Mouse (Mus musculus): ENCODE measurements at regions not wholly inside any gene's neighbourhood (a gene's known extent, or its start where the extent isn't known, plus 50 kb on each side); places are given as distances from the start of the nearest gene placed in this dataset.

DNA sequence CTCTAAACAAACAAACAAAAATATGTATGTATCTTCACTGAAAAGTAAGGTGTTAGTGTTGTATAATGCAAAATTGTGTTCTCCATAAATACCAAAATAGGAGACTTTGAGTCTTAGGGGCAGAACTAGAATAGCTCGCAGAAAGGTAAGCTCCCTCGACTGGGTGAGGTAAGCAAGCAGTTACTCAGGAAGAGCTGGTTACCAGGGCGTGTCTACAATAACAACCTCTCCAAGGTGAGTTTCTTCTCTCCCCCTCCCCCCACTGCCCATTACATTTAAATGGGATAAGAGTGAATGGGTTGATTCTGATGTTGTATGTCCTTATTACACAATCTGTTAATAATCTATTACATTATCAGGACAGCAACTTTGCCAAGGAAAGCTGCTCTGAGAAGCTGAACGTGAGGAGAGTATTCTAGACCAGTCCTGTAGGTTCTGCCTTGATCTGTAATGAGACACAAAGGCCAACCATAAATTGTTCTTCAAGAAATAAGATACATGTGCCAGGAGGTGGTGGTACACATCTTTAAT lies 125.2 kb upstream of the Zfand5 start:
- no peak for DNase-seq

DNA sequence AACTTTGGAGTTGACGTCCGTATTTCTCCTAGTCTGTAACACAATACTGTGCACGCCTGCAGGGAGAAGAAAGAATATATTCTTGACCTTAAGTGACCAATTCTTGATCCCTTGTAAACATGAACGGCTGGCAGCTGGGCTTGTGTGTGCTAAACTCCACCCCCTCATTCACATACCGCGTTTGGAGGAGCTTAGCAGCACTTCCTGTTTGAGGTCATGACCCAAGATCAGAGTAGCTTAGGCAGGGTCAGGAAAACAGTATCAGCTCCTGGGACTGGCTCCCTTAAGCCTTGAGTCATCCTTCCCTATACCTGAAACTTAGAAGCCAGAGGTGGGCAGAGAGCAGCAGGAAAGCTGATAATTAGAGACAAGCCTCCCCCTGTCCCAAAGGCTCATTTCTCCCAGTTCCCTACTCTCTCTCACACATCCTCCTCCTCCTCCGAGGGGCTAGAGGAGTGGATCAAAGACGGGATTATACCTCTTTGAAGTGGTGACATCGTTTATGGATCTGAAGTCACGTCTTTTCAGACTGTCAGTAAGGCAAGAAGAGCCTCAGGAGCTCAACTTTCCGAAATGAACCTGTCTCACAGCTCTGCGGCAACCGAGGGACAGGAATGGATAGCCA lies 127.3 kb upstream of the Zfand5 start:
- peak; percentile 21 for DNase-seq

DNA sequence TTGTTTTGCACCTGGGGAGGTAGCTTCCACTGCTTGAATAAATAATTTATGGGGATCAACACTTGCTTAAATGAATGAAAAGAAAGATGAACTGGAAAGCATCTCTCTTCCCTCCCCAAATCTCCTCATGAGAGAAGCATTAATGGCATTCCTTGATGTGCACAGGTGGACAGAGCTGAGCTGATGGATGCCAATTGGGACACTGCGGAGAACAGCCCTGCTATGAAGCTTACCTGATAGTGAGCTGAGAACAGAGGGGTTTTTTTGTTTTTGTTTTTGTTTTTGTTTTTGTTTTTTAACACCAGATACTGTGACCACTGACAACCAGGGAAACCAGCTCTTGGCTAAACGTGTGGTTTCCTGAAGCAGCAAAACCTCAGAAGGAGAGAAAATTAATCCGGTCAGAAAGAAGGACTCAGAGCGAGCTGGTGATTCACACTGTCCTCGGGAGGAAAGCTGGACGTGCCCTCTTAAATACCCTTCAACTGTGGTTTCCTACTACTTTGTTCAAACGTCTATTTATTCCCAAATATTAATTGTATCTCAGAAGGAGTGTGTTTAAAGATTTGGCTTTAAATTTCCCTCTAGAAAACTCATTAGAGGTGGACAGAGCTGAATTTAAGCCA lies 128.0 kb upstream of the Zfand5 start:
- no peak for DNase-seq

DNA sequence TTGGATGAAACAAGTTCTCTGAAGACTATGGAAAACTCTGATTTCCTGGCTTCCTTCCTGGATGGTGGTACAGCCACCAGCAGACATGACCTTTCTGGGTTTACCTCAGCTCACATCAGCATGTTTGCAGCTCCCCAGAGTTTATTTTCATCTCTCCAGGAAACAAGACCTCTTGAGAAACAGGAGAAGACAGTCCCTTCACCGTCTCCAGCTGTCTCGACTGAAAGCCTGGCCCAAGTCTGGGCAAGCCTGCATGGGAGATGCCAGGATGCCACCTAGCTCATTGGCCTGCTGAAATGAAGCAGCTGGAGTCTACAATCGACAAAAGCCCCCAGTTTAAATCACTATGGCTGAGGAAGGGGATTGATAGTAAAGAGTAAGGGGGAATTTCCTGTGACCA lies 131.6 kb upstream of the Zfand5 start:
- DNase-seq, result peak; percentile 23

DNA sequence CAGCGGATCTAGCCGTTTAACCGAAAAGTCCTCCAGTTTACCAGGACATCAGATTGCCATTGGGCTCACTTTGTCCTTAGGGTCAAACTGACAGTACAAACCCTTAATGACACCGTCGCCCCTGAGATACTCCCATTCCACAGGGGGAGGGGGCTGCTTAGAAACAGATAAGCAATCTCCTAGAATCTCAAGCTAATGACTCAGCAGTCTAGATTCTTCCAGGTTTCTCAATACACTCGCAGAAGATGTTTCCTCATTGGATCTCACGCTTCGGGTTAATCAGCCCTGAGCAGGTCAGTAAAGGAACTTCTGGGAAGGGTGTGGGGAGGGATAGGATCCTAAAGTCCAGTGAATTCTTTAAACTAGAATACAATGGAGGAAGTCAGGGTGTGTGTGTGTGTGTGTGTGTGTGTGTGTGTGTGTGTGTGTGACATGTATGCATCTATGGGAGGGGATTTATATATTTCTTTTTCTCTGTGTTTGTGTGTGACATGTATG lies 133.0 kb upstream of the Zfand5 start:
- no peak for DNase-seq

DNA sequence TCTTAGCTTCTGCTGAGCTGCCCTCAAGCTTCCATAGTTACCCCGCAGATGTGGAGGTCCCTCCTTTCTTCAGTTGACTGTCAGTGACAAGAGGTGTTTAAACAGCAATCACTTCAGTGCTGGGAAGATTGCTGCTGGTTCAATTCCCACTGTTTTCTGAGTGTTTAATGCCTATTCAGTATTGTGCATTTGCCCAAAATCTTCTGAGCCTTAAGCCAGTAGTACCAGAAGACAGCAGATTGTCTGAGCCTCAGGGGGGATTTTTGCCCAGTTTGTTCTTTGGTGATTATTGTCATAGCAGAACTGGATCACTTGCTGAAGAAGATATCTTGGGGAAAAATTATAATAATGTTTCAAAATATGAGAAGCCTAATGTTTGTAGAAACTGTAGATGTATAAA lies 135.3 kb upstream of the Zfand5 start:
- DNase-seq, result no peak

DNA sequence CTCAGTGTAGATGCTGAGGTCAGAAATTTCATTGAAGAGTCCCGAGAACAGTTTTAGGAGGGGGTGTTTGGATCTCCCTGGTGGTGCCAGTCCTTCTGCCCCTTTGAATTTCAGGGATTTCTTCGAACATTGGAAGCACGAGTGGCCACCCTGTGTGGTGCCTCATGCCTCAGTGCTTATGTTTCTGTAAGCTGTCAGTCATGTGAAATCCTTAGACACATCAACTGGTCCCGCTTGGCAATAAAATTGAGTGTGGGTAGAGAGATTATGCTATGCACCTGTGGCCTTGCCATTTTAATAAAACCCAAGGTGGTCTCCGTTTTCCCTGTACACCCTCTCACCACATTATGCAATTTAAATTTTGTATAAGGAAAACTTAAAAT lies 136.1 kb upstream of the Zfand5 start:
- DNase-seq, result no peak

DNA sequence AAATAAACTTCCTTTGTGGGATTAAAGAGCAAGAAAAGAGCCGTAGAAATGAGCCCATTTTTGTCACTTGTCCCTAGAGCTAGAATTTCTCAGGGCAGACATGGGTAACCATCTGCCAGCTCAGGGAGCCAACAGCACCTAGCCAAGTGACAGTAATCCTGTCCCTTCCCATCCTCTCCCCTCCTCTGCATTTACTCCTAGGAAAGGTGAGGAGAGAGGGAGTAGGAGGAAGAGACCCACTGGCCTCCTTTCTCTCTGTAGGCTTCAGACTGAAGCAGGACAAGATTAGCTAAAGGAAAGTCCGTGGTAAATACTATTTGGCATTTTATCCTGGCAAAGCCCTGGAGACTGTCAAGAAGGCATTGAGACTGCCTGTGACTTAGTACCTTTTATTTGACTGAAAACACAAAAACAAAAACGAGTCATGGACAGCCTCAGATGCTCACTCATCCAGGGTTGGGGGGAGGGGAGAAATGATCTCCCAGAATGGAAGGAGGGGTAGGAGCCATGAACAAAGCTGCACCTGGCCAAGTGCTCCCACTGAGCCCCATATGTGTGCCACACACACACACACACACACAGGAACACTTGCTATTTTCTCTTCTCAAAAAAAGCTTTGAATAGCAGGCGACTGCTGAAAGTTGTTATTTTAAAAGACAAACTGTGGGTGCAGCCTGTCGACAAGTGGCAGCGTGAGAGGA lies 136.6 kb upstream of the Zfand5 start:
- no peak for DNase-seq

DNA sequence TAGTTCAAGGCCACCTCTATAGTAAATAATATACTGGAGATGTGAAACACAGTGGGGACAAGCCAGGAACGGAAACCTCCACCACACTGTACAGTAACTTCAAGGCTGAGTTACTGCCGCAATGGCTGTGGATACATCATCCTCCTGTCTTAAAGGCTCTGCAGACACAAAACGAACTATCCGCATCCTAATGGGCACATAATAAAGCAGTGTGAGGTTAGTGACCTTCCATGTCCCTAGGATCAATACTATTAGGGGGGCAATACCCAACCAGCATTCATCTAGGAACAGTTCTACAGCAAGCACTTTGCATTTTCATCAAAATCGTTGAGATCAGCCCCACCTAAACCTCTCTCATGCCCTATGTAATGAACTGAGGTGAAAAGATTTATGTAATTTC lies 142.4 kb upstream of the Zfand5 start:
- DNase-seq, result no peak

DNA sequence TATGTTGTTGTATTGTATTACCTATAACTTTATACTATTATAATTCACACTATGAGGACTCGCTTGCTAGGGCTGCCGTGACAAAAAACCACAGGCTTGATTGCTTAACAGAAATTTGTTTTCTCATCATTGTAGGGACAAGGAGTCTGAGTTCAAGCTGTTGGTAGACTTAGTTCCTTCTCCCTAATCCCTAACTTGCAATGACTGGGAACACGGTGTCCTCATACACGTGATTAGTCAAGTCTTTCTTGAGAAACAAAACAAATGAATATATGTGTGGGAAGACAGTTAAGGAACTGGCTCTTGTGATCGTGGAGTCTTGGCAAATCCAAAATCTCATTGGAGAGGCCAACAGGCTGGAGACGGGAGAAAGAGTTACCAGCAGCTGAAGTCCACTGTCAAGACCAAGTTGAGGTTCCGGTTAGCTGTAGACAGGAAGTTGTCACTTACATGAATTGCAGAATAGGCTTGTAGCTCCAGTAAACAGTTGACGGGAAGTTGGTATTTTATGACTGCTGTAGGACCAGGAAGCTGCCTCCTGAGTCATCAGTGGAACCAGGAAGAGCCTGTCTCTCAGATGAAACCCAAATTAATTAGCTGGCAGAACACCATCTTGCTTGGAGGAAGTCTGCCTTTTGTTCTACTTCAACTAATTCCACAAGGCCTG lies 144.9 kb upstream of the Zfand5 start:
- DNase-seq, result no peak

DNA sequence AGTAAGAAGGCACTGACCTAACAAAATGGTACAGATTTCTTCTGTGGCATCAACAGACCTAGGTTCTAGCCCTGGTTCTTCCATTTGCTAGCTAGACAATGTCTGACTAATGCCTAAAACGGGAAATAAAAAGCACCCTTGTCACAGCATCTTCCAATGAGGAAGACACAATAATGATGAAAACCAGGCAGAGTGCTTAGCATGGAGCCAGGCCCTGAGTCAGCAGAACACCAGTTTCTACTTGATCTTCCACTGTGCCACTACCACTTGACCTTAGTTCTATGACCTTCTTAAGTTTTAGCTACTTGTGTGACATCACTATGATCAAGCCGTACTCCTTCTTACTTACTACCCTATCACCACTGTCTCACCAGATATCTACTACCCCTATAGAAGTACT lies 145.4 kb upstream of the Zfand5 start:
- DNase-seq, result no peak

DNA sequence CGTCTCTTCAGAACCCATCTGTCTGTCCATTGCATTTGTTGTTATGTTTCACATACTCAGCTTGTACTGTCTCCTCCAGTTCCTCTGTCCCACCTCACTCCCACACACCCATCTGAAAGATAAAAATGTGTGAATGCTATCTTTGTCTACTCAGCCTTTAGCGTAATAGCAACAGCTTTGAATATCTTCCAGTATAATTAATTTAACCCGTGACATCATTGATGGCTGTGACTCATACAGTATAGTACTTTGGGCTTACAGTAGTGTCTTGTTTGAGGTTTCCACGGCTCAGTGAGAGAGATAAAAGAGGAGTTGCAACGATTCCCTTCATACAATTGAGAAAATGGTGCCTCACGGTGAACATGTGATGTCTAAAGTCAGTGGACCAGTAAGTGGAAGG lies 152.6 kb upstream of the Zfand5 start:
- no peak for DNase-seq

DNA sequence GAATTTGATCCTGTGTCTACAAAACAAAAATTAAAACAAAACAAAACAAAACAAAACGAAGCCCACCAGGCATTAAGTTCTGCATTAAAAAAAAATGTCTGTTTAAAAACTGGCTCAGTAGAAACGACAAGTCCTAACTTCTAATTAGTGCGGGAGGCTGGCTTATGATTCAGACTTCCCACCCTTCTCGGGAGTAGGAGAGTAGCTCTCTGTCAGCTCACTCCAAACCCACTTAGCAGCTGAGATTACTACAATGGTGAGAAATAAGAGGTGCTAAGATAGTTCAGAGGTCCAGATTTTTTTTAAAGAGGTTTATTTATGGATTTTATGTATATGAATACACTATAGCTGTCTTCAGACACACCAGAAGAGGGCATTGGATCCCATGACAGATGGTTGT lies 153.3 kb upstream of the Zfand5 start:
- no peak for DNase-seq

DNA sequence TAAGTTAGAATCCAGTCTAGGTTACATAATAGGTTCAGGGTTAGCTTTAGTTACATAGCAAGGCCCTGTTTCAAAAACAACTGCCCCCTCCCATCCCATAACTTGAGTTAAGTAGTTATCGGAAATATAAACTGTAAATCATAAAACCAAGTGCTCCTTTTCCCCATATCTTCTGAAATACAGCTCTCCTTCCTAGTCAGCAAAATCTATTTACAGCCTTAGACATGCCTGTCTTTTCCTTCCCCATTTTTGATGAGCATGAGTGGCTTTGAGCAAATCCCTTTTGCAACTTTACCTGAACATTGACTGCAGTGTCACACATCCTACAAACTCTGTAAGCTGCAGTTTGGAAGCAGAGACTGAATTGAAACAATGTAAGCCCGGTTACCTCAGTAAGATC lies 156.4 kb upstream of the Zfand5 start:
- DNase-seq, result no peak

DNA sequence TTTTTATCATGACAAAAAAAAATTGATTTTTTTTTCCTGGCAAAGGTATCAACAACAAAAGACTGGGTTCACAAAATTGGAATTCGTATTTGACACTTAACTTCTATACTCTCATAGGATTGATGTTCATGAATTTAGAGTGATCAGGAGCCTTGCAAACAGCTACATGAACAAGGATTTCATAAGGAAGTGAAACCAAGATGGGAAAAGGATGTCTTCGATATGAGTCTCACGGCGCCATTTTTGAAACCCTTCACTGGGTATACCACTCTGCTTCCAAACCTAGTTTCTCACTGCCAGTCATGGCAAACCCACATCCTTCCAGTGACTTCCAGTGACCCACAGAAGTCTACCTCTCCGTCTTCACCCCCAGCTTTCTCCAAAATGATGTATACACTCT lies 157.8 kb upstream of the Tmc1 start:
- no peak for DNase-seq

DNA sequence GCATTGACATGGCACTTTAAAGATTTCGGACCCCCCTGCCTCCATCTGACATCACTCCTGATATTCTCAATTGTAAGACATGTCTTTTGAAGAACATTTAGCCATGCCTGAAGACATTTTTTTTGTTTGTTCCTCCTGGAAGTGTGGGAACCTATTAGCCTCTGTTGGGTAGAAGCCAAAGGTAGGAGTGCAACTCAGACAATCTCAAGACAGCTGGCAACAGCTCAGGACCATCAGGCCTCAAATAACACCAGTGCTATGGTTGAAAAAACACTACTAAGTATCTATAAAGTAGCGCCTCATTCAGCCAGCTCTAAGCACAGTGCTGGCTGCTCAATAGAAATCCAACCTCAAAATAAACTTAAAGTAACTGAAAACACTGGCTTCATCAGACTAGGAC lies 154.3 kb upstream of the Tmc1 start:
- no peak for DNase-seq

DNA sequence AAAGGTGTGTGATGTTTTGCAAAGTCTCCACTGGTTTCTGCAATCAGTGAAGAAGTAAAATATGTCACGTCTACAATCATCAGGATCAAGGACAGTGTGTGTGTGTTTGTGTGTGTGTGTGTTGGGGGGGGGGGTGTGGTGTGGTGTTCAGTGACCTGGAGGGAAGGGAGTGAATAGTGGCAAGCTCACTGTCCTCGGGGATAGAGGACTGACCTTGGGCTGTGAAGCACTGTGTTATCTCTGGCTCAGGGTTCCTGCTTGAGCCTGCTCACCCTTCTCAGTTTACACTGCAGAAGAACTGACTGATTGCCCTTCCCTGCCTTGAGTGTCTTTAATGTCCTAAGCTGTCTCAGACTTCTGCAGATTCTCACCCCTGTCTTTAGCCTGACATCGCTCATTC lies 153.7 kb upstream of the Tmc1 start:
- no peak for DNase-seq

DNA sequence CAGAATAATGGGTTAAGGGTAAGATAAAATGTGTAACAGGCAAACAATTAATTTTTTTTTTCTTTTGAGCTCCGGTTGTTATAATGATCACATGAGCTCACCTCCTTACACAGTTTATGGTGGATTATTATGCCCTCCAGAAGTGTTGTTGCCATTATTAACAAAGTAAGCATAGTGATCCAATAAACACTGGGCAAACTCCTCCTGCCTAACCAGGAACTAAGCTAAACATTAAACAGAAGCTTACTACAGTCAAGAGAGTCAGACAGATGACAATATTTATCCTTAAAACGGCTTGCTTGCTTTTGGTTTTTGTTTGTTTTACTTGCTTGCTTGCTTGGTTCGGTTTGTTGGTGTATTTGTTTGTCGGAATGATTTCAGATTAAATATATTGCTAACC lies 153.3 kb upstream of the Tmc1 start:
- DNase-seq, result no peak

DNA sequence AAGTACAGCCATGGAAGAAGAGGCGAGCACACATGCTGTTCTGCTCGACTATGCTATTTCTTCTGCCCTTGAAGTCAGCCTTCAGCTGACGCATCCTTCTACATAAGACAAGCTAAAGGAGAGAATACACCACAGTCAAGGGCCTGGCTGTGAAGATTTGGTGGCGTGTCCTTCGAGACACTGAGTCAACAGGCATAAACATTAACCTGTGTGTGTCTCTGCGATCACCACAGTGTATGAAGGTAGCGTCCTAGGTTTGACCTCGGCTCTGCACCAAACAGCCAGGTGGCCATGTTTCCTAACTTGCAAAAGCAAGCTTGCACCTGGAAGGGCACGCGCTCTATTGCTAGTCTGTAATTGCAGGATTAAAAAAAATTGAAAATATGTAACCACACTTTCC lies 152.8 kb upstream of the Tmc1 start:
- DNase-seq, result no peak

DNA sequence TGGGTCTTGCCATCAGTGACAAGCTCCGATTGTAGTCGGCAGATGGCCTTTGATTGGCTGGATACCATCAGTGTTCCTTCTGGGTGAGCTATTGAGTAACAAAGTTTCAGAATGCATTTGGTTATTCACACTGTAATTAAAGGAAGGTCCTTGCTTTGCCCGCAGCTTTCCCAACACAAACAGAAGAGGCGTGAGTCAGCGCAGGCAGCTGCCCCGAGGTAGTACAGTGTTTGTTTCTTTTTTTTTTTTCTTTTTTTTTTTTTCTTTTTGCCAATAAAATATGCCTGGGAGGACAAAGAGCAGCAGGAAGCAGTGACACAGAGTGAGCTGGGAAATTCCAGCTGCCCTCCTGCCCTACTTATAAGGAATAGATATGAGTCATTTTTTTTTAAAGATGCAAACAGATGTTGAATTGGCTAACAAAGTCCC lies 152.3 kb upstream of the Tmc1 start:
- DNase-seq, result peak; percentile 7

DNA sequence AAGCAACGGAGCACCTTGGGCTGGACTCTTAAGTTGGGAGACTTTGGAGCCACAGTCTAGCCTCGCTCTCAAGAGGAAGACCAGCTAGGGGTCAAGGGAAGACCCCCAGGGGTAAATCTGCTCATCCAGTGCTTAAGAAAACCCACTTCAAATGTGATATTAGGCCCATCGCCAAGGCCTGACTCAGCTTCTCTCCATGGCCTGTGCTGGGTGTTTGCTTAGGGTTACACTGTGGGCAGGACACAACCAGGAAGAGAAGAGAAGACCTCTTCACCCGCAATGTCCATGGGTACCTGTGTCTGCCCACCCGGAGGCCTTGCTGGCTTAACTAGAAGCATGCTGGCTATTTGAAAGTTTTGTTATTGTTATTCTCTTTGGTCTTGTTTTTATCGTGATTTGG lies 151.0 kb upstream of the Tmc1 start:
- no peak for DNase-seq

DNA sequence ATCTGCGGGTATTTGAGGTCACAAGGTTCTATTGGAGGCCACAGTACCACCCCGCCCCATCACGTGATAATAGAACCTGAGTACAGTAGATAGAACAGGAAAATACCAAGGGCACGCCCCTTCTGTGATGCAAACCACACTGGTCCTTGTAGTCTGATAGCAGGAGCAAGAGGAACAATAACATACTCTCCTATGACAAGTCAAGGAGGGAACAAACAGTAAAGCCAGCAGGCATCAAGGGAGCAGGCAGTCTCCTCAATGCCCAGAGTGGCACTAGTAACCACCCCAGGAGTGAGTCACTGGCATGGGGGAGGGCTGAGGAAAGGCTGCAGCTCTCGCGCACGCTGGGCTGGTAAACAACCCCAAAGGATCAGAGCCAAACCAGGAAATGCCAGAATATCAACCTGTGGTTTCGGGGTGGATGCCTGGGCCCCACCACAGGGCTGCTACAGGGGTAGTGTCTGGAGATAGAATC lies 150.5 kb upstream of the Tmc1 start:
- no peak for DNase-seq
